Mouse (Mus musculus) stomach, embryonic 16.5 days (tissue): ENCODE results near the gene Synj1. TPM values are rescaled to one million over a fixed set of nuclear protein-coding genes. Genes with fewer than 3 reads are reported as not detected.

Source experiments
- ATAC-seq: fragments of 200-750 bp; cut with Nextera tagmentation; 2 replicates; pipeline ENCODE4 v1.8.0; 2017; ENCODE audit warnings: moderate number of reproducible peaks, moderate TSS enrichment; ENCODE audit not compliant: insufficient read depth, low FRiP score
- H3K27ac ChIP-seq: fragments of 300-500 bp; sonication (generic); 2 replicates; pipeline ENCODE4 v1.5.1; 2014; ENCODE audit warnings: low read length
- H3K27me3 ChIP-seq: fragments of 300-500 bp; sonication (generic); 2 replicates; pipeline ENCODE4 v1.6.1; 2014; ENCODE audit warnings: low read length, control low read depth, mixed read lengths; ENCODE audit not compliant: control insufficient read depth, insufficient read depth
- H3K36me3 ChIP-seq: fragments of 300-500 bp; sonication (generic); 2 replicates; pipeline ENCODE4 v1.6.1; 2014; ENCODE audit warnings: low read length; ENCODE audit not compliant: control insufficient read depth, insufficient read depth
- H3K4me1 ChIP-seq: fragments of 300-500 bp; sonication (generic); 2 replicates; pipeline ENCODE4 v1.6.1; 2014; ENCODE audit warnings: low read length, control low read depth, mixed read lengths; ENCODE audit not compliant: control insufficient read depth, insufficient read depth
- H3K4me2 ChIP-seq: fragments of 300-500 bp; sonication (generic); 2 replicates; pipeline ENCODE4 v1.6.1; 2014; ENCODE audit warnings: low read depth, low read length, mixed read lengths
- H3K4me3 ChIP-seq: fragments of 300-500 bp; sonication (generic); replicated peaks from 2 replicates; pipeline ENCODE4 v1.5.1; 2014; ENCODE audit warnings: mild to moderate bottlenecking, low read length
- H3K9ac ChIP-seq: fragments of 300-500 bp; sonication (generic); 2 replicates; pipeline ENCODE4 v1.6.1; 2014; ENCODE audit warnings: low read length
- H3K9me3 ChIP-seq: fragments of 300-500 bp; sonication (generic); replicated peaks from 2 replicates; pipeline ENCODE4 v1.6.1; 2016; ENCODE audit warnings: low read length, control low read depth; ENCODE audit not compliant: control insufficient read depth
- WGBS: fragments of 180-500 bp; shearing (Covaris S2); extraction: QIAGEN DNeasy Blood & Tissue Kit; methylation state at CpG from one replicate; pipeline ENCODE4 v1.1.7; 2014; 5-methylcytosine and 5-hydroxymethylcytosine counted together
- polyA plus RNA-seq: library from polyadenylated mRNA; unstranded; fragments of >200 nt; fragmentation: Nextera tagmentation; extraction: Ambion mirVana; gene quantifications from 2 replicates; pipeline ENCODE4 v1.2.1, GENCODE M21; 2015

The Synj1 gene
- polyA plus RNA-seq, 1 experiment from 2014 or later, result 14.6 TPM

DNA sequence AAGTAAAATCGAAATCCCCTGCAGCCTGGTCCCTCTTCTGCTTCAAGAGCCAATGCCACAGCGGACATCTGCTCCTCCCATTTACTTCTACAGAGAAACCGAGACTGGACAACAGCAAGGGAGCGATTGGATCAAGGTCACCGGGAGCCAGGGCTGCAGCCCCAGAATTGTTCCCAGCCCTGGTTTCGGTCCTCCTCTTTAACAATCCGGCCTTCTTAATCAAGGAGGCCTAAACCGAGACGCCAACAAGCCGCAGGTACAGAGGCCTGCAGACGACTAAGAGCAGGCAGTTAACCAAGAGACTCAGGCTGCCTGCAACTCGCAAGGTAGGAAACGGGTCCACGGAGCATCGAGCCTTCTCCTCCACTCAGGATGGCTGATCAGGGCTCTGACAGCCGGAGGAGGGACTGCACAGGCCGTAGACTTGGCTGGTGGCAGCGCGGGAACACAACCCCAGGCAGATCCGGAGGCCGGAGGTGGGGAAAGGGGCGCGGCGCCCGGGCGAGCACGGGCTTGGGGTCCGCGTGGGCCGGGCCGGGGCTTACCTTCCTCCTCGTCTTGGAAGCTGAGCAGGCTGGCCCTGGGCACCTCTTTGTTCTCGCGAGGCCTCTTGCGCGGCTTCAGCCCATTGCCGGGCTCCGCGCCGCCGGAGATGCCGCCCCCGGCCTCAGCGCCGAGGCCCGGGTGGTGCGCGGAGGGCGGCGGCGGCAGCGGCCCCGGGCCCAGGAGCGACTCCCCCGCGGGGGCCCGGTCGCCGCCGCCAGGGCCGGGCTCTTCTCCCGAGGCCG, 32.5 kb upstream of the Synj1 start:
- H3K27me3 ChIP-seq, result no peaks in the 10 kb centered on the region
- WGBS, result under 1% methylated on average over 51 of the region's 63 CpGs
- H3K9me3 ChIP-seq, result no peaks in the 10 kb centered on the region
- peak overlapping the region; percentile 83 for H3K4me2 ChIP-seq
- peak overlapping the region; percentile 94 for H3K9ac ChIP-seq
- peak overlapping the region; percentile 96 for H3K27ac ChIP-seq
- H3K4me1 ChIP-seq, result peaks cover 8% of the 10 kb centered on the region
- peak overlapping the region; percentile 89 for H3K4me3 ChIP-seq
- no peaks in the 10 kb centered on the region for H3K36me3 ChIP-seq
- peak; percentile 71 for ATAC-seq

DNA sequence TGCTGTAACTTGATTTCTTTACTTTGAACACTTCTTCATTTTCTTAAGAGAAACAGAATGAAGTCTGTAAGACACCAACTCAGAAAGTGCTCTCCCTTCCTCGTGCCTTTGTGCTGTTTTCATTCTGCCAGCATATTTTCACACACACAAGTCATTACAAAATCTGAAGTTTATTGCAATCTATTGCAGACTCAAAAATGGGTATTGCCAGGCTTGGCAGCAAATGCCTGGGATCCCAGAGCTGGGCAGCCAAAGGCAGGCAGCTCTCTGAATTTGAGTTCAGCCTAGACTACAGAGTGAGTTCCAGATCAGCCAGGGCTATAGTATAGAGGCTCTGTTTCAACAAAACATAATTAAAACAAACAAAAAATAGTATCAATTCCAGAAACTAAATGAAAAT, 31.5 kb upstream of the Synj1 start:
- Histone ChIP-seq H3K4me1 (peaks cover 8% of the 10 kb centered on the region), H3K9me3 (no peaks in the 10 kb centered on the region), H3K9ac (peak overlapping the region; percentile 52), H3K27ac (no peak overlapping the region), H3K4me3 (peak overlapping the region; percentile 18), H3K4me2 (peak overlapping the region; percentile 48), H3K36me3 (no peaks in the 10 kb centered on the region), H3K27me3 (no peaks in the 10 kb centered on the region)
- ATAC-seq, result no peak
- 55% methylated on average over 1 of the region's 1 CpGs for WGBS

DNA sequence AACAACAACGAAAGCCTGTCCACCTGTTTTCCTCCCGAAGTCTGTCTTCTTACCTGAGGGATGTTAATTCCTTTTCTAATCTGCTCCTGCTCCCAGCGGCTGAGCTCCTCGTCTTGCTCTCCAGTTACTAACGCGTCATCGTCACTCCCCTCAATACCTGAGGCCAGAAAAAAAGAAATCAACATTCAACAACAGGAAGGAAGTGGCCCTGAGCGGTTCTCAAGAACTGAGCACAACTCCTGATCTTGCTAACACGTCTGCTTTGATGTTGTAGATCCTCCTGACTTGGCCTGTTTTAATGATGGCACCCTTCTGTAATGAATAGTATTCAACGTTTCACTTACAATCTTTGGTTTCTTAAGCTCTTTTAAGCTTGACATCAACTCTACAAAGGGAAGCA, 24.8 kb upstream of the Synj1 start:
- Histone ChIP-seq H3K4me2 (no peak overlapping the region), H3K36me3 (peaks cover 13% of the 10 kb centered on the region; the same call in 1 of the 2 replicates), H3K4me1 (no peaks in the 10 kb centered on the region), H3K4me3 (no peak overlapping the region), H3K27ac (no peak overlapping the region), H3K9ac (no peak overlapping the region), H3K27me3 (no peaks in the 10 kb centered on the region), H3K9me3 (no peaks in the 10 kb centered on the region)
- WGBS, result 89% methylated on average over 10 of the region's 10 CpGs
- ATAC-seq, result no peak

DNA sequence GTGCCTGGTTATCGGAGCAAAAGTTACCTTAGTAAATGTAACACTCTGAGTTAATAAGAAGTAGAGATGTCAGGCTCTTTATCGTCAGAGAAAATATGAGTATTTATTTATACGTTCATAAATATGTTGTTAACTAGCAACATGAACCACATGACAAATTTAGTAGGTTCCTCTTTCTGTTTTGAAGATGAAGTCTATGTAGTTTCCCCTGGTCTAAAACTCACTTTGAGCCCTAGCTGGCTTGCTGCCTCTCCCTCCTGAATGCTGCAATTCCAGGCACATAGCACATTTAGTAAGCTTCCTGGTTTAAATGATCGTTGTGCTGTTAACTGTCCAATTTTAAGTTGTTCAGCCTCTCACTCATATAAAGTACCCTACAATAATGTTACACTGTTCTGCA, 19.6 kb upstream of the Synj1 start:
- no peaks in the 10 kb centered on the region for H3K4me1 ChIP-seq
- ATAC-seq, result no peak
- no peak overlapping the region for H3K4me2 ChIP-seq
- H3K9me3 ChIP-seq, result no peaks in the 10 kb centered on the region
- 91% methylated on average over 4 of the region's 4 CpGs for WGBS
- H3K36me3 ChIP-seq, result peaks cover 20% of the 10 kb centered on the region
- no peak overlapping the region for H3K4me3 ChIP-seq
- no peaks in the 10 kb centered on the region for H3K27me3 ChIP-seq
- H3K9ac ChIP-seq, result no peak overlapping the region
- H3K27ac ChIP-seq, result no peak overlapping the region

DNA sequence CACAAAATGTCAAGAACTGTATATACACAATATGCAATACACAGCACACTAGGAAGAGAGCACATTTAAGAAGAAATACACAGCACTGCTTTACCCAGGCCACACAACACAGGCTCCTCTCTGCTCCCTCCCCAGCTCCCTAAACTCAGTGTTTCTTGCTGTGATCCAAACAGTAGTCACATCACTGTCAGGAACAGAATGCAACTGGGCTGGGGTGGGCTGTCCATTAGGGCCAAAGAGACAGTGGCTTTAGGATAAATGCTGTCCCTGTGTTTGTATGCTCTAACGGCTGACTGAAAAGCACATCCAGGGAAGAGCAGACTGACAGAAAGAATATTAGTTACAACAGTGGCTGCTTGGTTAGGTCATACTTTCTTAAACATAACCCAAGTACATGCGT, 18.8 kb upstream of the Synj1 start:
- Histone ChIP-seq H3K4me3 (no peak overlapping the region), H3K27ac (no peak overlapping the region), H3K4me1 (no peaks in the 10 kb centered on the region), H3K9ac (no peak overlapping the region), H3K9me3 (no peaks in the 10 kb centered on the region), H3K36me3 (peaks cover 29% of the 10 kb centered on the region), H3K27me3 (no peaks in the 10 kb centered on the region), H3K4me2 (no peak overlapping the region)
- 90% methylated on average over 2 of the region's 2 CpGs for WGBS
- ATAC-seq, result no peak

DNA sequence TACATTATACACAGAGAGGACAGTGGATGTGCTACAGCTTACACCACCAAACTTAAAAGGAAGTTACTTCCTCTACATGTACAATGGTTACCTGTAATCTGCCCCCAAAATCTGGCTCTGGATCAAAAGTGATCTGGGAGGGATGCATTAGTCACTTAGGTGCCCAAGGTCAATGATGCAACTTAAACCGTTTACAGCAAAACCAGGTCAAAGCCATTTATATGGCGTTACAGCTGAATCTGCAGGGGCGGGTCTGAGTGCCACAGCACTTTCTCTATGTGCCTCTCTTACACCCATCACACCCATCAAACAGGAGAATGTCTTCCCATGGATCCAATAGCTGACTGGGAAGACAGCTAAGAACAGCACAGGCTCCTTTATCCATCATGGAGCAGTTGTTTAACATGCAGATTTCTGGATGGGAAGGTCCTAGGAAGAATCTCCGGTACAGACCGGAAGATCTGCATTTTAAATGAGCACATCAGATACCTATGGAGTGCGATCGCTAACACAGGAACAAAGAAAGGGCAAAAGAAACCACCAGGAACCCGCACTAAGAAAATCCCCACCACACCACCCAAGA, 18.1 kb upstream of the Synj1 start:
- Histone ChIP-seq H3K4me3 (no peak overlapping the region), H3K9ac (no peak overlapping the region), H3K4me1 (no peaks in the 10 kb centered on the region), H3K9me3 (no peaks in the 10 kb centered on the region), H3K4me2 (no peak overlapping the region), H3K36me3 (peaks cover 30% of the 10 kb centered on the region), H3K27me3 (no peaks in the 10 kb centered on the region), H3K27ac (no peak overlapping the region)
- 93% methylated on average over 8 of the region's 8 CpGs for WGBS
- ATAC-seq, result no peak

DNA sequence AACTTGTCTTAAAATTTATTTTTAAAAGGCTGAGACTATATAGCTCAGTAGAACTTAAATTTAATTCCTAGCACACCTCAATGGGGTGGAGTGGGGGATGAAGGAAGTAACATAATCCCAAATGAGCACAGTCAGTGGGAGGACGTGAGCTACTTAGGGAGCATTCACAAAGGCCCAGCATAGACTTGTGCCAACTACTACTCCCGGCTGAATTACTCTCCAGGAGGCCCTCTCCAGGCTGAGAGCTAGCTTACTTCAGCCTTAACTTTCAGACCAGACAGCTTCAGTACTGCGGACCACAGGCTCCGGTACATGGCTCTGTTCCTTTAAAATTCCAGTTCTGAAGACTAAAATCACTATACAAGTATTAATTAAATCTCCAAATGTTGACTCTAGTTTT, 15.2 kb upstream of the Synj1 start:
- peaks cover 45% of the 10 kb centered on the region for H3K36me3 ChIP-seq
- H3K27me3 ChIP-seq, result no peaks in the 10 kb centered on the region
- no peak overlapping the region for H3K4me3 ChIP-seq
- H3K4me1 ChIP-seq, result no peaks in the 10 kb centered on the region
- no peaks in the 10 kb centered on the region for H3K9me3 ChIP-seq
- ATAC-seq, result no peak
- H3K27ac ChIP-seq, result no peak overlapping the region
- WGBS, result 92% methylated on average over 4 of the region's 4 CpGs
- H3K4me2 ChIP-seq, result no peak overlapping the region
- no peak overlapping the region for H3K9ac ChIP-seq

DNA sequence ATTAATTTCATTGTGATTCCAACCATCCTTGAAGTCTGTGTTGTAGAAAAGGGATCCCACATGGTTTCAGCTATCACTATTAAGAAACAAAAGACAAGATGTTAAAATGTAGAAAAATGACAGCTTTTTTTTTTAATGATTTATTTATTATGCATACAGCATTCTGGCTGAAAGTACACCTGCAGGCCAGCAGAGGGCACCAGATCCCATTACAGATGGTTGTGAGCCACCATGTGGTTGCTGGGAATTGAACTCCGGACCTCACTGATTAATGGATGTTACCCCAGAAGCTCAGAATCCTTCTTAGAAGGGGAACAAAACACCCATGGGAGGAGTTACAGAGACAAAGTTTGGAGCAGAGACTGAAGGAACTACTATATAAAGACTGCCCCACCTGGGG, 12.3 kb upstream of the Synj1 start:
- Histone ChIP-seq H3K9ac (no peak overlapping the region), H3K4me3 (no peak overlapping the region), H3K9me3 (no peaks in the 10 kb centered on the region), H3K27me3 (no peaks in the 10 kb centered on the region), H3K4me2 (no peak overlapping the region), H3K27ac (no peak overlapping the region), H3K4me1 (no peaks in the 10 kb centered on the region), H3K36me3 (peaks cover 56% of the 10 kb centered on the region)
- ATAC-seq, result no peak
- 96% methylated on average over 1 of the region's 1 CpGs for WGBS

DNA sequence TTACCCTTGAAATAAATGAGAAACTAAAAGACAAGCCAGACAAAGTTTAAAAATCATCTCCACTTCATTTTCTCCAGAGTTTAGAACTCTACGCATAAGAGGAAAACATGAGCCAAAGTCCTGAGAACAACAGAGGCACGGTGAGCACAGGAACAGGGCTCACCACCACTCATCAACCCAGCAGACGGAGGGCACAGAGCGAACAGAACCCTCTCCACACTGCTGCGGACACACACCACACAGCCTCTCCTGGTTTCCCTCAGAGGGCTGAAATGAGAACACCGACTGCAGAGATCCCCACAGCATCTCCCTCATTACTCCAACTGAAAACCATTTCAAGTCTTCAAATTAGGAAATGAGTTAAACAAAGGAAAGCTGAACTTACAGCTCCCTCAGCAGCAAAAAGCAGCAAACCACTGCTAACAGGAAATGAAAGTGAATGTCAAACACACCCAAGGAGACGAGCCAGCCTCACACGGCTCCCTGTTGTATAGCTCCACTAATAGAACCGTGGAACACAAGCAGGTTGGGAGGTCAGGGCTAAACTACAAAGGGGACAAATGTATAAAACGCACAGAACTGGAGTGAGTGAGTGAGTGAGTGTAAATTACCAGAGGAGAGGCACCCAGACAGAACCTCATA, 9.9 kb upstream of the Synj1 start:
- no peaks in the 10 kb centered on the region for H3K4me1 ChIP-seq
- no peaks in the 10 kb centered on the region for H3K9me3 ChIP-seq
- H3K27ac ChIP-seq, result no peak overlapping the region
- H3K4me3 ChIP-seq, result no peak overlapping the region
- no peak overlapping the region for H3K4me2 ChIP-seq
- H3K36me3 ChIP-seq, result peaks cover 51% of the 10 kb centered on the region
- no peak overlapping the region for H3K9ac ChIP-seq
- H3K27me3 ChIP-seq, result no peaks in the 10 kb centered on the region
- 88% methylated on average over 10 of the region's 10 CpGs for WGBS
- no peak for ATAC-seq
